Mouse (Mus musculus): ENCODE measurements around the gene Vmn1r188.
"Not testable (repeated sequence)": the region's sequence is repeated elsewhere in the genome, so short reads cannot be mapped to it uniquely, and the experiment has no call there.

Gene Vmn1r188

GRCm38 (mm10) chr13:22084140-22084539 lies at the start of gene Vmn1r188:
Gene Vmn1r188, plus strand, starts transcription at chr13:22084440.
- DNase-seq (ENCODE audit: low read depth, low spot score): not testable (repeated sequence)

DNA sequence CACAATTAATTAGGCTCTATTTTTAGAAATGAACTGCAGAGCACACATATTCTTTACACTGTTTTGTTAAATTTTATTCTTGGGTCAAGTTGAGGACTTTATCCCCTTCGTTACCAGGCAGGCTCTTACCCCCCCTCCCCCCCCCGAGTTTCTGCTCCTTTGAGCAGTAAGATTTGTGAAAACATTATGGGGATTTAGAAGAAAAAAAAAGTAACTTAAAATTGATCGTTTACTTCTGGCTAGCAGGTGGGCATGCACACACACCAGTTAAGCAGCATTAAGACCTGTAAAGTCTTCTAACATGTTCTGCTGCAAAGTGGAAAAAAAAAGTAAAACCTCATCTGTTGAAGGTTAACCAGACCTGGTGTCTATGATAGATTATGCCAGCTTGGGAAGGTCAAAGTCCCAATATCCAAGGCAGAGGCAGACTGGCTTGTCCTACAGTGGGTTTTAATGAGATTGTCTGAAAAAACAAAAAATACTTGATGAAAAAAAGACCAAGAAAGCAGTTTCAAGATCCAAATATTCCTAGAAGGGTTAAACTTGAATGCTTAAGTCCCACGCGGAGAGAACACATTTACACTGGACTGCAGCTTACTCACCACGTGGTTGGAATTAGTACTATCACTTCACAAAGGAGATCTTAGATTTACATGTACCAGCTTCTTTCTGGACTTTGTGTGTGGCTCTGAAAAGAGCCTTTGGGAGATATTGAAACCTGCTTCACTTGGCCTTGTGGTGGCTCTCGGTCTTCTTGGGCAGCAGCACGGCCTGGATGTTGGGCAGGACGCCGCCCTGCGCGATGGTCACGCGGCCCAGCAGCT lies 49.6 kb upstream of the Vmn1r188 start:
- no peak for DNase-seq (ENCODE audit: low read depth, low spot score)

GRCm38 (mm10) chr13:22035267-22036148 lies 48.7 kb upstream of the Vmn1r188 start, which contains the start of the genes Hist1h2ah and Hist1h2bk:
Gene Hist1h2ah, minus strand, starts transcription at chr13:22035568.
Gene Hist1h2bk, plus strand, starts transcription at chr13:22035870.
- DNase-seq (ENCODE audit: low read depth, low spot score): peak; percentile 78

DNA sequence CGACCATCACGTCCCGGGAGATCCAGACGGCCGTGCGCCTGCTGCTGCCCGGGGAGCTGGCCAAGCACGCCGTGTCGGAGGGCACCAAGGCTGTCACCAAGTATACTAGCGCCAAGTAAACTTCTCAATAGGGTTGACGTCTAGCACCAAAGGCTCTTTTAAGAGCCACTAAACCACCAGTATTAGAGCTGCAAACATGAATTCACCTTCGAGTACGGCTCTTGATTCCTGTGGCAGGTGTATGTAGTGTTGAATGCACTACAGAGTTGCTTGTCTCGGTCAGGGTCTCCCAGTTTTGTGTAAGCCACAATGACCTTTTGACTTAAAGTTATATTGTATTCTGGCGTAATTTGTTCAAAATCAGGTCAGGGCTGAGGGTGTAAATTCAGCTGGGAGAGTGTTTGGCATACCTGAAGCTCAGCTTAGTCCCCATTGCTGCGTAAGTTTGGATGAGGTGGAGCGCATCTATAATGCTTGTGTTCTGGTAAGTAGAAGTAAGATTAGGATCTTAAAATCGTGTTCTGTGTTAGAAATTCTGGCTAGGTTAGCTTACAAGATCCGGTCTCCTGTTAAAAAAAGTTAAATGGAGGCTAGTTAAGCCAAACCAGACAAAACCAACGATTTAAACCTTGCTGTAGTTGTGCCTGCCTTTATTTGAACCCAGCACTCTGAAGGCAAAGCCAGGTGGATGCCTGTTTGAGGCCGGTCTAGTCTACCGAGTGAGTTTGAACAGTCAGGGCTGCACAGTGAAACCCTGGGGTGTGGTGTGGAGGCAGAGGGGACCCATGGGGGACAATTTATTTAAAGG lies 47.9 kb upstream of the Vmn1r188 start:
- no peak for DNase-seq (ENCODE audit: low read depth, low spot score)

DNA sequence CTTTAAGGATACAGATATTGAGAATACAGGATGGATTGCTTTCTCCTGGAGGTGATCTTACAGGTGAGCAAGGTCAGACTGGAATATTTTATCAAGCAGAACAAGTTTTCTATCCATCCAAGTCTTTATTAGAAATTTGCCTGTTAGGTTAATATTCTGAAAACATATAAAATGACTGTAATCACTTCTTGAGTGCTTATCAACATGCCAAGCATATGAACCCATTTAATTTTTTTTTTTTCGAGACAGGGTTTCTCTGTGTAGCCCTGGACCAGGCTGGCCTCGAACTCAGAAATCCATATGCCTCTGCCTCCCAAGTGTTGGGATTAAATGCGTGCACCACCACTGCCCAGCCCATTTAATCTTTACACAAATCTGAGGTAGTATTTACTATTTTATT lies 47.3 kb upstream of the Vmn1r188 start:
- no peak for DNase-seq (ENCODE audit: low read depth, low spot score)

GRCm38 (mm10) chr13:22037415-22037814 lies 46.8 kb upstream of the Vmn1r188 start:
- DNase-seq (ENCODE audit: low read depth, low spot score): no peak

GRCm38 (mm10) chr13:22039364-22039763 lies 44.9 kb upstream of the Vmn1r188 start:
- no peak for DNase-seq (ENCODE audit: low read depth, low spot score)

GRCm38 (mm10) chr13:22039951-22040463 lies 44.2 kb upstream of the Vmn1r188 start:
- DNase-seq (ENCODE audit: low read depth, low spot score): no peak

GRCm38 (mm10) chr13:22040464-22041141 lies 43.6 kb upstream of the Vmn1r188 start:
- no peak for DNase-seq (ENCODE audit: low read depth, low spot score)

- peak; percentile 89 for DNase-seq (ENCODE audit: low read depth, low spot score)
These were observed 43.1 kb upstream of the Vmn1r188 start, which contains the start of gene Hist1h4i for GRCm38 (mm10) chr13:22041142-22041536. Gene Hist1h4i, minus strand, starts transcription at chr13:22041362.

DNA sequence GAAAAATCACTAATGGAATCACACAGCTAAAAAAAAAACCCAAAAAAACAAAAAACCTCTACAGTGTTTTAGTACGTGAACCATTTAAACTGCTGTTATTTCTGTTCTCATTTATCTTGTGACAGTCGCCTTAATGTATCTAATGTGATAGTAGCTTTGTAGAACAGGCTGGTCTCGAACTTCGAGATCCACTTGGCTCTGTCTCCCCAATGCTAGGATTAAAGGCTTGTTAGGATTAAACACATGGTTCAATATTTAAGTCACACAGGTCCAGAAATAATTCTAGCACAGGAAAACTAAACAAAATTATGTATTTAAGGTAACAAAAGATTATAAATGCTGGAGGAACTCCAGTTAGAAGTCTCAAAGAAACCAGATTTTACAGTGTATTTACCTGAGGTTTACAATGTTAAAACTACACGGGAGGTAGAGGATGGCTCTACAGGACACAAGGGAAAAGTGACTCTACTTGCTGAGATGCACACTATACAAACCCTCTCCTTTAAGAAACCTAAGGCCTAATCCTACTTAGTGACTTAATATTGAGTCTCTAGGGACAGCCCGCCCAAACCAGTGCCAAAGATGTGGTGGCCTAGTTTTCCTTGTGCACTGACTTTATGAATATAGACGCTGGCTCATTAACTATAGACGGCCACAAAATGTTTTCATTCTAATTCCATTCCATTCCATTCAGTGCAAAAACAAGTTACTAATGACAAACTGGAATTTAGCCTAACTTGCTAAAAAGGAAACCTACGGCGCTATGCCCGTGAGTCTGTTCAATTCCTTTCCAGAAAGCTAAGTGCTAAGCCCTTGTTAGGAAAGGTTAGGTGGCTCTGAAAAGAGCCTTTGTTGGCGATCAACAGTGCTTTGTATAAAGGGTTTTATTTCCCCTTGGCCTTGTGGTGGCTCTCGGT lies 42.3 kb upstream of the Vmn1r188 start:
- DNase-seq (ENCODE audit: low read depth, low spot score): no peak

DNA sequence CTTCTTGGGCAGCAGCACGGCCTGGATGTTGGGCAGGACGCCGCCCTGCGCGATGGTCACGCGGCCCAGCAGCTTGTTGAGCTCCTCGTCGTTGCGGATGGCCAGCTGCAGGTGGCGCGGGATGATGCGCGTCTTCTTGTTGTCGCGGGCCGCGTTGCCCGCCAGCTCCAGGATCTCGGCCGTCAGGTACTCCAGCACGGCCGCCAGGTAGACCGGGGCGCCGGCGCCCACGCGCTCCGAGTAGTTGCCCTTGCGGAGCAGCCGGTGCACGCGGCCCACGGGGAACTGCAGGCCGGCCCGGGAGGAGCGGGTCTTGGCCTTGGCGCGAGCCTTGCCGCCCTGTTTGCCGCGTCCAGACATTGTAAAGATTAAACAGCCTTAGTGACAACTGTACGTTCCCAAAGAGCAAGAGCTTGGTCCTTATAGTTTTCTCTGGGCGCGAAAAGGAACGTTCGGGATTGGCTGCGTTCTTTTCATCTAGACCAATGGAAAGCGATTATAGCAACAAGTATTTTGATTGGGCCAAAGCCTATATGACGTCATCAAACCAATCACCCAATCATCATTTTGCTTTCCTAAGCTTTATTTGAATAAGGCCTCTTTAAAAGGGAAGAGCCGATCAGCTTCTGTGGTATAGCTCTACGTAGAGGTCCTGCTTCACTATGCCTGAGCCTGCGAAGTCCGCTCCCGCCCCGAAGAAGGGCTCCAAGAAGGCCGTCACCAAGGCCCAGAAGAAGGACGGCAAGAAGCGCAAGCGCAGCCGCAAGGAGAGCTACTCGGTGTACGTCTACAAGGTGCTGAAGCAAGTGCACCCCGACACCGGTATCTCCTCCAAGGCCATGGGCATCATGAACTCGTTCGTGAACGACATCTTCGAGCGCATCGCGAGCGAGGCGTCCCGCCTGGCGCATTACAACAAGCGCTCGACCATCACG lies 41.4 kb upstream of the Vmn1r188 start, which contains the start of the genes Hist1h2ag and Hist1h2bj:
Gene Hist1h2ag (minus strand): TSS at position 377 of the 935 bp plus-strand sequence.
Gene Hist1h2bj (plus strand): TSS at position 647 of the 935 bp plus-strand sequence.
- peak; percentile 99 for DNase-seq (ENCODE audit: low read depth, low spot score)

DNA sequence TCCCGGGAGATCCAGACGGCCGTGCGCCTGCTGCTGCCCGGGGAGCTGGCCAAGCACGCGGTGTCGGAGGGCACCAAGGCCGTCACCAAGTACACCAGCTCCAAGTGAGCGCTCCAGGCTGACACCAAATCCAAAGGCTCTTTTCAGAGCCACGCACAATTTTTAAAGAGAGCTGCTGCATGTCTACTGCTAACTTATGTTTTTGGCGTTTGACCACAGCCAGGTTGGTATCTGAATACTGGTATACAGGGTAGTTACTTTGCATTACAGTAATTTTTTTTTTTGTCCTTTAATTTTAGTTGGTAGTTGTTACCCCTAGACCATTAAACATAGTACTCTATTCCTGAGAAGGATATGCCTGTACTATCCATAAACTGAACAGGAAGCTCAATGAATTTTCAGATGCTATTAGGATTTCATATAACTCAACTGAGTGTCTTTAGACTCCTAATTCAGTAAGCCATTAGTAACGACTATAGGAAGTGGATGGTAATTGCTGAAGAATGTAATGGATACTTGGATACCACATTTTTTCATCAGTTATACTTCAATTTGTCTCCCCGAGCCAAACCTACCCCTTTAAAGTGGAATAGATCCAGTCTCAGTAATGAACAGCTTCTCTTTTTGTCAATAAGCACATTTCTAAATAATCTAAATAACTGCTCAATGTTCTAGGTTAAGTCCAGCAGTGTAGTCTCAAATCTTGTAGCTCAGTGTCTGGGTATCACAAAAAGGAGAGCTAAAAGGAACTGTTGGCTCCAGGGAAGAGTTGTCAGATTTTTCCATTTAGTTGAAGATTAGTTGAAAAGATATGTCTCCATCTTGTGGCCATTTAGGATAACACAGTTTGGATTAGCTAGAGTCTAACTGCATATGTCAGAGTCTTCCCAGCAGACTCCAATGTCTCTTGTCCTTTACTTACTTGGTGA lies 40.5 kb upstream of the Vmn1r188 start:
- no peak for DNase-seq (ENCODE audit: low read depth, low spot score)

DNA sequence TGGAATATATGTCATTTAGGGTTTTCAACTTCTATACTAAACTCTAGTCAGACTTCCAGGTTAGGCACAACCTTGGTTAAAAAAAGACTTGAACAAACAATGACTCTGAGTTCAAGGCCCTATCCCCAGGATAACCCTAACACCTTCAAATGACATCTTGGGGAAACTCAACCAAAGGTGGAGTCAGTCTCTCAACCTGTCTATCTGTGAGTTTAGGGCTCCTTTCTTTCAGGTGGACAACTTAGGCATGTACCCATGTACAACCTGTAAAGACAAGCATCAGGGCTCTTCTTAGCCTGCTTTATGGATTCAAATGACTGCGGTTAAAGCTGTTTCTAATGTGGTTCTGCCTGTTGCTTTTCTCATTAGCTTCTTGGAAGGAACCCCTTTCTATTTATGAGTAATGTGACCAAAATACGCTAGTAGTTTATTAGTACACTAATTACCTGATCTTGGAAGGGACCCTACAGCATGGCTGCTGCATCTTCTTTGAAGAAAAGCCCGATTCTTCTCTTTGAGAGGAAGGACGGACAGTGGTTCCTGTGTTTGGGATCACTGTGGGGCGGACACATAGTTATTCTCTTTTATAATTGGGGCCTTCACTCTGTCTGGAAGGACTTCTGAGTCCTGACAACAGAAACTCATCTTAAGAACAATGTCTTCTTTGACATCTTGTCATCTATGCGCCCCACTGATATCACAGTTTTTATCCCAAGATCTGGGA lies 39.6 kb upstream of the Vmn1r188 start:
- DNase-seq (ENCODE audit: low read depth, low spot score): no peak

- no peak for DNase-seq (ENCODE audit: low read depth, low spot score)
These were observed 38.9 kb upstream of the Vmn1r188 start for GRCm38 (mm10) chr13:22045311-22045710.

GRCm38 (mm10) chr13:22049041-22049440 lies 35.2 kb upstream of the Vmn1r188 start:
- no peak for DNase-seq (ENCODE audit: low read depth, low spot score)

Measured in retina, adult 2 months (tissue).